Mouse (Mus musculus): ENCODE results near the gene D11Wsu47e. TPM values are rescaled to one million over a fixed set of nuclear protein-coding genes. Genes with fewer than 3 reads are reported as not detected.
"Not testable (repeated sequence)": the region's sequence is repeated elsewhere in the genome, so short reads cannot be mapped to it uniquely, and the experiment has no call there.

Gene D11Wsu47e
- polyA plus RNA-seq, 1 experiment = 8.0 TPM

DNA sequence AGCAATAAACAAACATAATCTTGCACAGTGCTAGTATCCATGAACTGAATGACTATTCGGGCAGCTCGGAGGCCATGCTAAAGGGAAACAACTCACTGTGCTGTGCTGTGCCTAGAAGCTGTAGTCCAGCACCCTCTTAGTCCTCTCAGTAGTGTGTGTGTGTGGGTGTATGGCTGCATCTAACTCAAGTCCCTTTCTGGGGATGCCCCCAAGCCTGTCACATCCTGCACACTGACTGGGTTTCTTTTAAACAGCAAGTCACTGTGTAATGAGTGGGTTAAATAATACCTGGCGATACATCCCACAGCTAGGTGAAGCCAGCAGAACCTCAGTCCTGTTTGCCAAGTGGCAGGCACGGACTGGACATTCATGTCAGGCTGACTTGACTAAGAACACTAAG lies 25.4 kb upstream of the D11Wsu47e start:
- Histone ChIP-seq H3K4me3 (replicated peaks; ENCODE audit: control insufficient read depth, low read depth, low read length) (no peak overlapping the region), H3K27ac (ENCODE audit: control insufficient read depth, insufficient read depth, low read depth, low read length, poor library complexity) (no peak overlapping the region), H3K4me1 (ENCODE audit: control insufficient read depth, insufficient read depth, low read length) (no peaks in the 10 kb centered on the region)
- WGBS = 93% methylated on average over 4 of the region's 4 CpGs
- TF ChIP-seq CTCF (IDR thresholded peaks at IDR 0.05; ENCODE audit: control insufficient read depth, insufficient read depth, low read length) = no peak
- TF ChIP-seq POLR2A (IDR thresholded peaks at IDR 0.05; ENCODE audit: borderline replicate concordance, control insufficient read depth, low read depth, low read length) = no peak

DNA sequence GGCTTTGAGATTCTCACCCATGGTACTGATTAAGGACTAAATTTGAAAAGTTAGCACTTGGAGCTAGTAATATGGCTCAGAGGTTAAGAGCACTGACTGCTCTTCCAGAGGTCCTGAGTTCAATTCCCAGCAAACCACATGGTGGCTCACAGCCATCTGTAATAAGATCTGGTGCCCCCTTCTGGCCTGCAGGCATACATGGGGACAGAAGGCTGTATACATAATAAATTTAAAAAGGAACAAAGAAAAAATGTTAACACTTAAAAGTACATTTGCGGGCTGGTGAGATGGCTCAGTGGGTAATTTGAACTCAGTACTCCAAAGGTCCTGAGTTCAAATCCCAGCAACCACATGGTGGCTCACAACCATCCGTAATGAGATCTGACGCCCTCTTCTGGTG lies 24.0 kb upstream of the D11Wsu47e start:
- not testable (repeated sequence) for H3K4me1 ChIP-seq (ENCODE audit: control insufficient read depth, insufficient read depth, low read length); H3K27ac ChIP-seq (ENCODE audit: control insufficient read depth, insufficient read depth, low read depth, low read length, poor library complexity); H3K4me3 ChIP-seq (replicated peaks; ENCODE audit: control insufficient read depth, low read depth, low read length)
- 90% methylated on average over 3 of the region's 3 CpGs for WGBS

DNA sequence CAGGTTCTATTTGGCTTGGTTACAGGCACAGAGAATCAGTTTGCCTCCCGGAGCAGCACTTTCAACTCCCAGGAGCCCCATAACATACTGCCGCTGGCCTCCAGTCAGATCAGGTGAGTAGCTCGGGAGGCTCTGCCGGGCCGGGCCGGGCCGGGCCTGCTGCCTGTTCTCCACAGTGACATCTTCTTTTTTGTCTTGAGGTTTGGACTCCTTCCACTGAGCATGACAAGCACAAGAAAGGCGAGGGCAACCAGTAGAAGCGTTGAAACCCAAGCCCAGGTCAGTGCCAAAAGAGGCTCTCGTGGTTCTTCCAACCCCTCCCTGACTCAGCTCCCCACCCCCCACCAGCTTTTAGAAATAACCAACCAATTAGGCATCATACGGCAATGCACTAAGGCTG lies 23.3 kb upstream of the D11Wsu47e start:
- WGBS = 29% methylated on average over 11 of the region's 11 CpGs
- Histone ChIP-seq H3K27ac (ENCODE audit: control insufficient read depth, insufficient read depth, low read depth, low read length, poor library complexity) (no peak overlapping the region), H3K4me1 (ENCODE audit: control insufficient read depth, insufficient read depth, low read length) (no peaks in the 10 kb centered on the region), H3K4me3 (replicated peaks; ENCODE audit: control insufficient read depth, low read depth, low read length) (no peak overlapping the region)
- TF ChIP-seq POLR2A (IDR thresholded peaks at IDR 0.05; ENCODE audit: borderline replicate concordance, control insufficient read depth, low read depth, low read length) (no peak), CTCF (IDR thresholded peaks at IDR 0.05; ENCODE audit: control insufficient read depth, insufficient read depth, low read length) (no peak)

DNA sequence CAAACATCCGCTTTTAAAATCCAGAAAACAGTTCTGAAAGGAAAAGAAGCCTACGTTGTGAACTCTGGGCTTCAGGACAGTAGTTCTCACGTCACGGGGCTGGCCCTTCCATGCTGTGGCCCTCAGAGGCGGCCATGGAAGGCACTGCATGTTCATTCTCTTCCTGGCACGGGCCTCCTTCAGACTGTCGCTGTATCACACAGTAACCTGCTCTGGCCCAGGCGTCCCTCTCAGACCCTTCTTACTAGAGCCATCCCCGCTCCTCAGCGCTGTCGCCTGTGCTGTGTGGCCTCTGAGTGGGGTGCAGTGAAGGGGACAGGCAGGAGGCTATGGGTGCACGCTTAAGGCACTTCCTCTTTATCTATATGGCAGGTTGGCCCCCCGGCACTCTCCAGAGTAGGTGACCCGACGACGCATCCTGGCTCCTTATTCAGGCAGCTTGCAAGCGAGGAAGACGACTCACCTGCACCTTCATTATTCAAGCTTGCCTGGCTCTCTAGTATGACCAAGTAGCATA lies 22.3 kb upstream of the D11Wsu47e start:
- Histone ChIP-seq H3K4me1 (ENCODE audit: control insufficient read depth, insufficient read depth, low read length) (no peaks in the 10 kb centered on the region; the same call in 1 of the 2 replicates), H3K4me3 (replicated peaks; ENCODE audit: control insufficient read depth, low read depth, low read length) (no peak overlapping the region), H3K27ac (ENCODE audit: control insufficient read depth, insufficient read depth, low read depth, low read length, poor library complexity) (no peak overlapping the region; the same call in 1 of the 2 replicates)
- TF ChIP-seq POLR2A (IDR thresholded peaks at IDR 0.05; ENCODE audit: borderline replicate concordance, control insufficient read depth, low read depth, low read length) (no peak), CTCF (IDR thresholded peaks at IDR 0.05; ENCODE audit: control insufficient read depth, insufficient read depth, low read length) (no peak)
- 68% methylated on average over 18 of the region's 18 CpGs for WGBS

- TF ChIP-seq CTCF (IDR thresholded peaks at IDR 0.05; ENCODE audit: control insufficient read depth, insufficient read depth, low read length) (no peak), POLR2A (IDR thresholded peaks at IDR 0.05; ENCODE audit: borderline replicate concordance, control insufficient read depth, low read depth, low read length) (no peak)
- Histone ChIP-seq H3K4me1 (ENCODE audit: control insufficient read depth, insufficient read depth, low read length) (peaks cover 3% of the 10 kb centered on the region), H3K27ac (ENCODE audit: control insufficient read depth, insufficient read depth, low read depth, low read length, poor library complexity) (no peak overlapping the region), H3K4me3 (replicated peaks; ENCODE audit: control insufficient read depth, low read depth, low read length) (no peak overlapping the region)
- WGBS = 87% methylated on average over 2 of the region's 2 CpGs
Measured at GRCm38 (mm10) chr11:113664279-113664678, 19.9 kb upstream of the D11Wsu47e start.

GRCm38 (mm10) chr11:113666205-113666604 lies 18.0 kb upstream of the D11Wsu47e start:
- whole genome bisulfite sequencing = 41% methylated on average over 6 of the region's 6 CpGs
- Histone ChIP-seq H3K4me3 (replicated peaks; ENCODE audit: control insufficient read depth, low read depth, low read length) (no peak overlapping the region), H3K27ac (ENCODE audit: control insufficient read depth, insufficient read depth, low read depth, low read length, poor library complexity) (no peak overlapping the region), H3K4me1 (ENCODE audit: control insufficient read depth, insufficient read depth, low read length) (peaks cover 5% of the 10 kb centered on the region)
- TF ChIP-seq CTCF (IDR thresholded peaks at IDR 0.05; ENCODE audit: control insufficient read depth, insufficient read depth, low read length) (no peak), POLR2A (IDR thresholded peaks at IDR 0.05; ENCODE audit: borderline replicate concordance, control insufficient read depth, low read depth, low read length) (no peak)

DNA sequence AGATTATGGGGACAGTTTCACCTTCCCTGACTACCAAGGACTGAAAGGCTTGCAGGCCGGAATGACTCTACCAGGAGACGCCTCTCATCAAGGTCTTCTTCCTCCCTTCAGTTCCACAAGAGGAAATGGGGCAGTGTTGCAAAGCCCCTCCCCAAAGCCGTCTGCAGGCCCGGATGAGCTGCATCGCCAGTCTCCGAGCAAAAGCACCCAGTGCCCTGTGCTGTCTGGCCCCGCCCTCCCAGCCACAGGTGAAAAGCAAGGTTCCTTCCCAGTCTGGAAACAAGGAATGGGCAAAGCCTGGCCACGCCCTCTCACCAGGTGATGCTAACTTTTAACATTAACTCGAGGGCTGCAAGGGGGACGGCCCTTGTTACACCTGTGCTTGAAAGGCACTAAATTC lies 17.6 kb upstream of the D11Wsu47e start:
- peaks cover 5% of the 10 kb centered on the region for H3K4me1 ChIP-seq (ENCODE audit: control insufficient read depth, insufficient read depth, low read length)
- H3K4me3 ChIP-seq (replicated peaks; ENCODE audit: control insufficient read depth, low read depth, low read length) = no peak overlapping the region
- TF ChIP-seq CTCF (IDR thresholded peaks at IDR 0.05; ENCODE audit: control insufficient read depth, insufficient read depth, low read length) = no peak
- no peak for TF ChIP-seq POLR2A (IDR thresholded peaks at IDR 0.05; ENCODE audit: borderline replicate concordance, control insufficient read depth, low read depth, low read length)
- 27% methylated on average over 10 of the region's 10 CpGs for WGBS
- no peak overlapping the region for H3K27ac ChIP-seq (ENCODE audit: control insufficient read depth, insufficient read depth, low read depth, low read length, poor library complexity)

- WGBS = 85% methylated on average over 2 of the region's 2 CpGs
- no peak for TF ChIP-seq CTCF (IDR thresholded peaks at IDR 0.05; ENCODE audit: control insufficient read depth, insufficient read depth, low read length)
- no peak for TF ChIP-seq POLR2A (IDR thresholded peaks at IDR 0.05; ENCODE audit: borderline replicate concordance, control insufficient read depth, low read depth, low read length)
- no peak overlapping the region for H3K4me3 ChIP-seq (replicated peaks; ENCODE audit: control insufficient read depth, low read depth, low read length)
- no peak overlapping the region for H3K27ac ChIP-seq (ENCODE audit: control insufficient read depth, insufficient read depth, low read depth, low read length, poor library complexity)
- peaks cover 5% of the 10 kb centered on the region for H3K4me1 ChIP-seq (ENCODE audit: control insufficient read depth, insufficient read depth, low read length)
Measured at GRCm38 (mm10) chr11:113667122-113667521, 17.1 kb upstream of the D11Wsu47e start.

DNA sequence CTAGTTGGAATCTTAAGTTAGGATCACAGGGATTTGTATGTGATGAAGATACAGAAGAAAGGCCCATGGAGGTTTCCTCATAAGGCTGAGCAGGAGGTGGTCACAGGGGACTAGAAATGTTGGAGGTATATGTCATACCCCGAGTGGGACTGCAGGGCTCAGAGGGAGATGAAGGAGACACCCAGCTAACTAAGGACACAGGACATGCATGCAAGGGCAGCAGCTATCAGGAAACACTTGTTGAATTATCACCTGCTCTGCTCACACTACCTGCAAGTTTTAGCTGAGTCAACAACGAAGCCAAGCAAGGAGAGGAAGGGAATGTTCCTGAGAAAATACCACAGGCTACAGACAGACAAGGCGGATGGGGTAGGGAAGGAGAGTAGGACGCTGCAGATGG lies 16.5 kb upstream of the D11Wsu47e start:
- Histone ChIP-seq H3K4me3 (replicated peaks; ENCODE audit: control insufficient read depth, low read depth, low read length) (no peak overlapping the region), H3K4me1 (ENCODE audit: control insufficient read depth, insufficient read depth, low read length) (peaks cover 5% of the 10 kb centered on the region), H3K27ac (ENCODE audit: control insufficient read depth, insufficient read depth, low read depth, low read length, poor library complexity) (no peak overlapping the region; the same call in 1 of the 2 replicates)
- 81% methylated on average over 4 of the region's 4 CpGs for WGBS
- TF ChIP-seq CTCF (IDR thresholded peaks at IDR 0.05; ENCODE audit: control insufficient read depth, insufficient read depth, low read length) (no peak), POLR2A (IDR thresholded peaks at IDR 0.05; ENCODE audit: borderline replicate concordance, control insufficient read depth, low read depth, low read length) (no peak)
